Mouse (Mus musculus) colon, adult 2 months (tissue): Measurements from ENCODE around the gene Olfr963. TPM values are rescaled to one million over a fixed set of nuclear protein-coding genes. Genes with fewer than 3 reads are reported as not detected.

Source experiments
- polyA plus RNA-seq: library from polyadenylated mRNA; depleted of rRNA; stranded (reverse); fragments of >200 nt; gene quantifications from 2 replicates; pipeline ENCODE4 v1.2.3, GENCODE M21; 2012; rRNA removed

The Olfr963 gene
- polyA plus RNA-seq: not detected in 2 replicates

DNA sequence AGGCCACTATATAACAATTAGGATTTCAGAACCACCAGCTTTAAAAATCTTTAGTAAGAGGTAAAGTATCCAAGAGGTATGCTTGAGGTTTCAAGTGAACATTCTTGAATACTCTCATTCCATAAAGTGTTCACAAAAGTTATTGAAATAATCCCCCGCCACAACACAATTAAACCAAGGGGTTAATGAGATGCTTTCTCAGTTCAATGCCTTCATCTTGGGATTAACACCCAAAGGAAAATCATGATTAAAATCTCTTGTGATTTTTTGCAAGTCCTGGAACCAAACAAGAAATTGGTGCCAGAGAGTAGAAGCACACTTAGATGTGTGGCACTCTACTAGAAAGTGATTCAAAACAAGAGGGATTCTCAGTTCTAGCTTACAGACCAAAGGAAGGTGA lies at the start of gene Olfr963:
Gene Olfr963, plus strand, starts transcription at position 301 of the 400 bp plus-strand sequence.

DNA sequence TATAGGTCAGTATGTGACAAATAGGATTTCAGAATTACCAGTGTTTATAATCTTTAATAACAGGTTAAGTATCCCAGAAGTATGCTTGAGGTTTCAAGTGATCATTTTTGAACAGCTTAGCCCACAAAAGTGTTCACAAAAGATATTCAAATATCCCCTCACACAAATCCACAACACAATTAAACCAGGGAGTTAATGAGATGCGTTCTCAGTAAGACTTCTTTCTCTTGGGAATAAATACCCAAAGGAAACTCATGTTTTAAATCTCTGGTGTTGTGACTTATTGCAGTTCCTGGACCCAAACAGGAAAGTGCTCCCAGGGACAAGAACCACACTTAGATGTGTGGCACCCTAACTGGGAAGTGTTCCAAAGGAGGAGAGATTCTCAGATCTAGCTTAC lies 45.9 kb upstream of the Olfr963 start, which contains the start of gene Olfr960:
Gene Olfr960, plus strand, starts transcription at position 301 of the 400 bp plus-strand sequence.

DNA sequence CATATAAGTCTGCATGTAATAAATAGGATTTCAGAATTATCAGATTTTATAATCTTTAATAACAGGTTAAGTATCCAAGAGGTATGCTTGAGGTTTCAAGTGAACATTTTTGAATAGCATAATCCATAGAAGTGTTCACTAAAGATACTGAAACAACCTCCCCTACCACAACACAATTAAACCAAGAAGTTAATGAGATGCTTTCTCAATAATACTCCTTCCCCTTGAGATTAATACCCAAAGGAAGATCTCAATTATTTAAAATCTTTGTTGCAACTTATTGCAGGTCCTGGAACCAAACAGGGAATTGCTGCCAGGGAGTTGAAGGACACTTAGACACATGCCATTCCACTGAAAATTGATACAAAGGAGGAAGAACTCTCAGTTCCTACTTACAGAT lies 22.2 kb upstream of the Olfr963 start, which contains the start of gene Olfr961:
Gene Olfr961, plus strand, starts transcription at position 301 of the 400 bp plus-strand sequence.

DNA sequence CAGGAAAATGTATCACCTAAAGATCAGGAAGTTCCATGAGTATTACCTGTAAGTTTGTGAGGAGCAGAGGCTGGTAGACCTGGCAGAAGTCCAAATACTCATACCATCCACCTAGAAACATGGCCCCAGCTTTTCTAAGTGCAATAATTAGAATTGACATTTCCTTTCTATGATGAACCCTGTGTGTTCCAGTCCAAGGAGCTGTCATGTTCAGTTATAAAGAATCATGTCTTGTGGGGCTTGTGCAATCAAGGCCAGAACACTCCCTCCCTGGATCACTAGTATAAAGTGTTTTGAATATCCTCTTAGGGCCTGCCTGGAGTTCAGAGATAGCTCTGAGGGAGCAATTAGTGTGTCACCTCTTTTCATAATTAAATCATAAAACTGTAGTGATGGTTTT lies 40.0 kb downstream of the Olfr963 start, which contains the start of gene Olfr149:
Gene Olfr149, minus strand, starts transcription at position 101 of the 400 bp plus-strand sequence.

DNA sequence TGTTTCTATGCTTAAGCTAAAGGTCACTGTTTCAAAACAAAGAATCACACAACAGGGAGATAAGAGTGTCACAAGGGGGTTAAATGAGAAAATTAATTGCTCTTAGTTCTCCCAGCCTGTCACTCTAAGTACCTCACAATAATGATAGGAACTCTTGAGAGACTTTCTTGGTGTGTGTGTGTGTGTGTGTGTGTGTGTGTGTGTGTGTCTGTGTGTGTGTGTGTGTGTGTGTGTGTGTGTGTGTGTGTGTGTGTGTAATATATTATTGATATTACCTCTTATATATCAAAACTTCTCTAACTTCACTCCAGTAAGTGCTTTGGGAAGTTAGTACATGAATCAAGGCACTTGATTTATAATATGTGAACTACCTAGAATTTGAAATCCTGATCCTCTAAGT lies 44.0 kb downstream of the Olfr963 start, which contains the start of gene Olfr965:
Gene Olfr965, plus strand, starts transcription at position 301 of the 400 bp plus-strand sequence.

Other genes starting within 250 kb of the Olfr963 start
- not detected in 2 replicates for gene Olfr952, start 240.1 kb upstream of the Olfr963 start, polyA plus RNA-seq
- not detected in 2 replicates for gene Olfr954, start 210.5 kb upstream of the Olfr963 start, polyA plus RNA-seq
- not detected in 2 replicates for gene Olfr955, start 195.3 kb upstream of the Olfr963 start, polyA plus RNA-seq
- not detected in 2 replicates for gene Olfr44, start 173.2 kb upstream of the Olfr963 start, polyA plus RNA-seq
- gene Olfr957, start 151.4 kb upstream of the Olfr963 start, polyA plus RNA-seq: not detected in 2 replicates
- not detected in 2 replicates for gene Olfr958, start 113.2 kb upstream of the Olfr963 start, polyA plus RNA-seq
- not detected in 2 replicates for gene Olfr959, start 91.6 kb upstream of the Olfr963 start, polyA plus RNA-seq
- 3.6 and 6.4 TPM in 2 replicates for gene AW551984, start 62.8 kb upstream of the Olfr963 start, polyA plus RNA-seq
- not detected in 2 replicates for gene Olfr148, start 56.5 kb upstream of the Olfr963 start, polyA plus RNA-seq
- not detected in 2 replicates for gene Olfr960, start 45.8 kb upstream of the Olfr963 start, polyA plus RNA-seq
- not detected in 2 replicates for gene Olfr961, start 22.1 kb upstream of the Olfr963 start, polyA plus RNA-seq
- gene Olfr149, start 39.9 kb downstream of the Olfr963 start, polyA plus RNA-seq: not detected in 2 replicates
- not detected in 2 replicates for gene Olfr965, start 44.1 kb downstream of the Olfr963 start, polyA plus RNA-seq
- not detected in 2 replicates for gene Olfr150, start 63.8 kb downstream of the Olfr963 start, polyA plus RNA-seq
- not detected in 2 replicates for gene Olfr967, start 79.0 kb downstream of the Olfr963 start, polyA plus RNA-seq
- gene Olfr968, start 116.0 kb downstream of the Olfr963 start, polyA plus RNA-seq: not detected in 2 replicates
- gene Olfr969, start 123.7 kb downstream of the Olfr963 start, polyA plus RNA-seq: not detected in 2 replicates
- not detected in 2 replicates for gene Olfr970, start 141.7 kb downstream of the Olfr963 start, polyA plus RNA-seq
- not detected in 2 replicates for gene Olfr971, start 169.7 kb downstream of the Olfr963 start, polyA plus RNA-seq
- gene Olfr972, start 199.2 kb downstream of the Olfr963 start, polyA plus RNA-seq: not detected in 2 replicates
- gene Olfr229, start 240.1 kb downstream of the Olfr963 start, polyA plus RNA-seq: not detected in 2 replicates